Mouse (Mus musculus): ENCODE results near the gene Sipa1l1.

- no peak for TF ChIP-seq POLR2A (IDR thresholded peaks at IDR 0.05; ENCODE audit: borderline replicate concordance, insufficient read depth, low read length)
- no peak for TF ChIP-seq CTCF (IDR thresholded peaks at IDR 0.05; ENCODE audit: borderline replicate concordance, insufficient read depth, low read depth, low read length)
Observed at GRCm38 (mm10) chr12:82341181-82341580, 172.1 kb downstream of the Sipa1l1 start.

Data from cerebellum, adult 2 months (tissue).